Mouse (Mus musculus): ENCODE results near the gene Tcp10c.
"Not testable (repeated sequence)": the region's sequence is repeated elsewhere in the genome, so short reads cannot be mapped to it uniquely, and the experiment has no call there.

Gene Tcp10c

DNA sequence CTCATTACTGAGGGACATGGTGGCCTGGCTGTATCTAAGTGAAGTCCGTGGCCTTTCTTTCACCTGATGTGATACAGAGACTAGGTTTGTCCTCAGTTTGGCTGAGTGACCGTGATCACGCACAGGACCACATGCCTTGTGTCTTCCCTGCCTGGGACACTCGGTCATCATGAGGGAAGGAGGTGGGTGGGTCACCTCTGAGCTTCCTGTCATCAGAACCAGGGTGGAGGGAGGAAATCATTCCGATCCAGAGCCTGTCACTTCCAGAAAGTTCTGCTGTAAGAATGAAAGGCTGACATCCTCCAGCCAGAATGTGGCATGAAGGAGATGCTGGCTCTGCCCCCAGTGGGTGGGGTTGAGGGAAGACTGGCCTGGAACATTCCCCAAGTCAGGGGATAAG, 45.6 kb downstream of the Tcp10c start:
- not testable (repeated sequence) for DNase-seq

GRCm38 (mm10) chr17:13402118-13402517, 47.7 kb downstream of the Tcp10c start:
- not testable (repeated sequence) for DNase-seq

GRCm38 (mm10) chr17:13403527-13404131, 49.3 kb downstream of the Tcp10c start:
- not testable (repeated sequence) for DNase-seq

GRCm38 (mm10) chr17:13406023-13406422, 51.7 kb downstream of the Tcp10c start:
- not testable (repeated sequence) for DNase-seq

DNA sequence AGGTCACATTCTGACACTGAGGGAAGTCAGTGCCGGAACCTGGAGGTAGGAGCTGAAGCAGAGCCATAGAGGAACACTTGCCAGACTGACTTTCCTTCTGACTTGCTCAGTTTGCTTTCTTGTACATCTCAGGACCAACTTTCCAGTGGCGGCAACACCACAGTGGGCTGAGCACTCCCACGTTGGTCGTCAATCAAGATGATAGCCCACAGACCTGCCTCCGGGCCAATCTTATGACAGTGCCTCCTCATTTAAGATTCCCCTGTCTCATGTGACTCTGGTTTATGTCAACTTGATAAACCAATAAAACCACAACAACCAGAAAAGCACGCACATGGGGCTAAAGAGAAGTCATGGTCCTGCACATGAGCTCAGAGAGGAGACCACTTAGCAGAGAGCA, 52.3 kb downstream of the Tcp10c start:
- not testable (repeated sequence) for DNase-seq

GRCm38 (mm10) chr17:13407621-13408256, 53.4 kb downstream of the Tcp10c start:
- DNase-seq, result not testable (repeated sequence)

DNA sequence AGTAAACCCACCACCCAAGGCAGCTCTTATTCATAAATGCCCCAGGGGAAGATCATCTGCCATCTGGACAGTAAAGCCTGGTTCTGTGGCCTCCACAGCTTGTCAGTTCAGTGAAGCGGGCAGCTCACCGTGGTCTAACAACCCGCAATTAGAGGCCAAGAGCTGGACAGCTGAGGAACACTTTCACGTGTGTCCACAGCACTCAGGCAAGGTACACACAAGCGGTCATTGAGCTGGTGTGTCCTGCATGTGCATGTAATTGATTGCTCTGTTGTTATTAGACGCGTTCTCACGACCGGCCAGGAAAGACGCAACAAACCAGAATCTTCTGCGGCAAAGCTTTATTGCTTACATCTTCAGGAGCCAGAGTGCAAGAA, 53.9 kb downstream of the Tcp10c start:
- DNase-seq, result not testable (repeated sequence)

DNA sequence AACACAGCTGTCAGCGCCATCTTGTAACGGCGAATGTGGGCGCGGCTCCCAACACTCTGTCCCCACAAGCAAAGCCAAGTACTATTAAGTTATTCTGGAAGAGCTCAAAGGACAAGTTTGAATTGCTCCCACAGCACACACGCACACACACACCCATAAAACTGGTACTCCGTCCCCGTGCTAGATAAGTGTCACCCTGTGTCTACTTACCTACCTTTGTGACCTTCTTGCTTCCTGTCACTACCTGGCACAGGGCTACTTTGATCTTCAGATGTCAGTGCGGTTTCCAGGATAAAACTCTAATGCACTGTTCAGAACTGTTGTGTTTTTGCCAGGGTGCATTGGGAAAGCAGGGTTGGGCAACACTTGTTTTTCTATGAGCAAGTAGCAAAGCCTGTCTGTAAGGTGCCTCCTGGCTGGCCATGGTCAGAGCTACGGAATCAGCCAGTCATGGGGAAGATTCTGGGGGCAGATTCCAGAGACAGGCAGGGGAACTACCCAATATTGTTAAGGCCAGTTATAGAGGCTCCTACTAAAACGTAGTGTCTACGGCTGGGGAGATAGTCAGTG, 66.7 kb downstream of the Tcp10c start:
- not testable (repeated sequence) for DNase-seq

DNA sequence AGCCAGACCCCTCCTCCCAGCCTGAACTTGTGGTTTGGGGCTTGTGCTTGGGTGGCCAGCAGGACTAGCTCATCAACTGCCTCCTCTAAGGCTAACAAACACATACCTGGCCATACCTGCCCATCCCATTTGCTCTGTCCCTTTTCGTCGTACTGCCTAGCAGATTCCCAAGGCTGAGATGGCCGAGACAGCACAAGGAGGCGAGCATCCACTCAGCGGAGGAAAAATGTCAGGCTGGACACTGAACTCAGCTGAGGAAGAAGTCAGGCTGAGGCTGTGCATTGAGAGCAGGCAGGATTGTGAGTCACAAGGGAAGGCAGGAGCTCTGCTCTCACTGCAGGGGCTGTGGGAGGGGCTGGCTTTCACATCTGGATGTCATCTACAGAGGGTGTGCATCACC, 68.3 kb downstream of the Tcp10c start:
- DNase-seq, result not testable (repeated sequence)

DNA sequence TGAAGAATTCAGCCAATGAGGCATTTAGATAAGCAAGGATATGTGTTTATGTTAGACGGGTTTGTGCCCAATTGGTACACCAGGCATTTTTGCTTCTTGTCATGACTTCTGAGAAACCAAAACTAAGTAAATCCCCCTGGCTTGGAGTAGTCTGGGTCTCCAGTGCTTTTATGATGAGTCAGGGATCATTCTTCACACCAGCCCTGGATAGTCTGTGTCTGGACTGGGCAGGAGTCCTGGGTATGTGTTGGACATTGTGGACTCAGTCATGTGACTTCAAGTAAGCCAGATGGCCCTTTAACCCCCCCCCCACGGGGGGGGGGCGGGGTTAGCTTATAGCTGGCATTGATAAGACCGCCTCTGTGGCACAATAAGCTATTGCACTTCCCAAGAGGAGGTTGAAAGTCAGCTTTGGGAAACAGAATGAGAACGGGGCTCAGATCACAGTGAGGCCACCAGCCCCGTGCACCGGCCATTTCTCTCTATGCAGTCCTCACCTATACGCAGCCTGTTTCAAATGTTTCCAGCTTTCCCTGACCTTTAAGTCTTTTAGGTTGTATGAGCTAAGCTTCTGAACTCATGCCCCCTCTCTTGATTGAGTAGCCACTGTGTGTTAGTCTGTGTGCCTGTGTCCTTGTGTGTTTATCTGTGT, 69.1 kb downstream of the Tcp10c start:
- peak in 1 of 2 experiments; percentile 18 for DNase-seq

DNA sequence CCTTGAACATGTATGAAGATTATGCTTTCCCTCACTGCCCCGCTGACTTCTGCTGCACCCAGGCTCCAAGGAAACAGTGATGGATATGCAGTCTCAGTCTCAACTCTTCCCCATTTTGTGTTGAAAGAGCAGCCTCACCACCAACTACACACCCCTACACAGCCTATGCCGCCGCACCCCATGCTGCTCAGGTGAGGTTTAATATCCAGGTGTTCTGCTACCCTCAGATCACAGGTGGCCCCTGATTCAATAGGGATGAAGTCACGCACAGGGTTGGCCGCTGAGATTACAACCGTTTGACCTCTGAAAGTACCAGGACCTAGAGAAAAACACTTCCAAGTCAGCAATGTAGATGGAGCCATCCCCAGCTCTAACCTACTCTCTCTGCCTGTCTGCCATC, 69.9 kb downstream of the Tcp10c start:
- DNase-seq, result not testable (repeated sequence)

GRCm38 (mm10) chr17:13425694-13426093, 71.3 kb downstream of the Tcp10c start:
- DNase-seq, result not testable (repeated sequence)

GRCm38 (mm10) chr17:13426508-13426907, 72.1 kb downstream of the Tcp10c start:
- not testable (repeated sequence) for DNase-seq
